Mouse (Mus musculus) small intestine, adult 2 months (tissue): ENCODE data around the gene Pck1.

Source experiments
- CTCF ChIP-seq: fragments of 200-500 bp; IDR thresholded peaks from 2 replicates; pipeline ENCODE4 v1.5.1; 2012; ENCODE audit warnings: low read depth, mild to moderate bottlenecking, control low read depth, inconsistent platforms, low read length, moderate library complexity, mixed read lengths; ENCODE audit not compliant: insufficient replicate concordance, insufficient read length; ENCODE audit errors: extremely low read depth
- POLR2A ChIP-seq: fragments of 200-500 bp; IDR thresholded peaks from 2 replicates; pipeline ENCODE4 v1.6.1; 2012; ENCODE audit warnings: low read depth, mild to moderate bottlenecking, control low read depth, inconsistent platforms, low read length, moderate library complexity

GRCm38 (mm10) chr2:173119023-173119944 lies 33.6 kb upstream of the Pck1 start, which contains the start of gene Ctcfl:
- no peak for TF ChIP-seq CTCF
- no peak for TF ChIP-seq POLR2A
